Mouse (Mus musculus) hindbrain, embryonic 15.5 days (tissue): ENCODE results near the gene Capza2. TPM values are rescaled to one million over a fixed set of nuclear protein-coding genes. Genes with fewer than 3 reads are reported as not detected.

Source experiments
- ATAC-seq: fragments of 200-750 bp; cut with Nextera tagmentation; 2 replicates; pipeline ENCODE4 v1.8.0; 2017; ENCODE audit warnings: low read depth, moderate number of reproducible peaks, moderate TSS enrichment; ENCODE audit not compliant: low FRiP score
- H3K27ac ChIP-seq: fragments of 300-500 bp; sonication (generic); replicated peaks from 2 replicates; pipeline ENCODE4 v1.5.1; 2015; ENCODE audit warnings: mild to moderate bottlenecking, inconsistent platforms
- H3K27me3 ChIP-seq: fragments of 300-500 bp; sonication (generic); 2 replicates; pipeline ENCODE4 v1.6.1; 2015; ENCODE audit warnings: control low read depth, inconsistent platforms
- H3K36me3 ChIP-seq: fragments of 300-500 bp; sonication (generic); 2 replicates; pipeline ENCODE4 v1.6.1; 2015; ENCODE audit warnings: control low read depth, inconsistent platforms
- H3K4me1 ChIP-seq: fragments of 300-500 bp; sonication (generic); replicated peaks from 2 replicates; pipeline ENCODE4 v1.6.1; 2015; ENCODE audit warnings: control low read depth, inconsistent platforms
- H3K4me2 ChIP-seq: fragments of 300-500 bp; sonication (generic); 2 replicates; pipeline ENCODE4 v1.6.1; 2015; ENCODE audit warnings: moderate library complexity, mild to moderate bottlenecking, inconsistent platforms
- H3K4me3 ChIP-seq: fragments of 300-500 bp; sonication (generic); 2 replicates; pipeline ENCODE4 v1.5.1; 2015; ENCODE audit warnings: mild to moderate bottlenecking, inconsistent platforms
- H3K9ac ChIP-seq: fragments of 300-500 bp; sonication (generic); 2 replicates; pipeline ENCODE4 v1.6.1; 2015; ENCODE audit warnings: inconsistent platforms
- H3K9me3 ChIP-seq: fragments of 300-500 bp; sonication (generic); 2 replicates; pipeline ENCODE4 v1.6.1; 2016; ENCODE audit warnings: control low read depth, inconsistent platforms
- WGBS: fragments of 180-500 bp; shearing (Covaris S2); methylation state at CpG from one replicate; pipeline ENCODE4 v1.1.7; 2015; 5-methylcytosine and 5-hydroxymethylcytosine counted together
- polyA plus RNA-seq: library from polyadenylated mRNA; unstranded; fragments of >200 nt; fragmentation: Nextera tagmentation; extraction: Ambion mirVana; gene quantifications from 2 replicates; pipeline ENCODE4 v1.2.1, GENCODE M21; 2015

The Capza2 gene
- polyA plus RNA-seq, 1 experiment from 2014 or later, result 236 TPM

DNA sequence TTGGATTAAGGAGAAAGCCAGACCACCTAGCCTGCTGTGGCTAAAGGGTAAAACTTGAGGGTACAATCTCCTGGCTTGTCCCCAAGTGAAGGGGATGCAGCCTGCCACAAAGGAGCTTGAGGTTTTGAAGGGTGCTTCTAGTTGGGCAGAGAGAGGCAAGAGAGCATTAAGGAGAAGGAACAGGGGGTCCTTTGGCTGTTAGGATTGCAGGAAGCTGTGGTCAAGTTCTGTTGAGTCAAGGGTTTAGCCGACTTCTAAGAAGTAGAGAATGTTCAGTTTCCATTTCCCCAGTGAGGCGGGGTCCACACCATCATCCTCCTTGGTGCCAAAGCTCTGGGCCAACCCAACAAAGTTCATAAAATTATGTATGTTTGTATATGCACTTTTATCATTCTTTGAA lies 19.0 kb downstream of the Capza2 start:
- Histone ChIP-seq H3K4me1 (no peaks in the 10 kb centered on the region), H3K9ac (no peak overlapping the region), H3K4me2 (no peak overlapping the region), H3K4me3 (no peak overlapping the region), H3K9me3 (no peaks in the 10 kb centered on the region), H3K27me3 (no peaks in the 10 kb centered on the region), H3K27ac (no peak overlapping the region), H3K36me3 (peaks cover 18% of the 10 kb centered on the region)
- ATAC-seq, result no peak
- WGBS, result 89% methylated on average over 2 of the region's 2 CpGs

DNA sequence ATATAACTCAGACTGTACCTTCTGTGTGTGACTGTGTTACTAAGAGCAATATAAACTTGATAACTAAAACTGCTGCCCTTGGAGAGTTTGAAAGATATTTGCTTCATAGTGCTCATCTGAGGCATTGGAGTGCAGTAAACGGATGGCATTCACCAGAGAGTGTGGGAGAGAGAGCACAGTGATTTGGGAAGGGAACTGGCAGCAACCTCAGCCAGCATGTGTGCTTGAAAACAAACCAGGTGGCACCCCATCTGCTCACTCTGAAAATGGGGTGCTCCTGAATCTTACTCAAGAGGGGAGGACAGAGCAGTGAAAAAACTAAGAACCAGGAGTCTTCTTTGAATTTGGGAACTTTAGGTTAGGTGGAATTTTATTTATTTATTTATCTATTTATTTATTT lies 21.3 kb downstream of the Capza2 start:
- 80% methylated on average over 1 of the region's 1 CpGs for WGBS
- no peak overlapping the region for H3K27ac ChIP-seq
- no peaks in the 10 kb centered on the region for H3K9me3 ChIP-seq
- H3K27me3 ChIP-seq, result no peaks in the 10 kb centered on the region
- H3K36me3 ChIP-seq, result peaks cover 25% of the 10 kb centered on the region
- no peaks in the 10 kb centered on the region for H3K4me1 ChIP-seq
- no peak for ATAC-seq
- no peak overlapping the region for H3K9ac ChIP-seq
- no peak overlapping the region for H3K4me3 ChIP-seq
- H3K4me2 ChIP-seq, result no peak overlapping the region

DNA sequence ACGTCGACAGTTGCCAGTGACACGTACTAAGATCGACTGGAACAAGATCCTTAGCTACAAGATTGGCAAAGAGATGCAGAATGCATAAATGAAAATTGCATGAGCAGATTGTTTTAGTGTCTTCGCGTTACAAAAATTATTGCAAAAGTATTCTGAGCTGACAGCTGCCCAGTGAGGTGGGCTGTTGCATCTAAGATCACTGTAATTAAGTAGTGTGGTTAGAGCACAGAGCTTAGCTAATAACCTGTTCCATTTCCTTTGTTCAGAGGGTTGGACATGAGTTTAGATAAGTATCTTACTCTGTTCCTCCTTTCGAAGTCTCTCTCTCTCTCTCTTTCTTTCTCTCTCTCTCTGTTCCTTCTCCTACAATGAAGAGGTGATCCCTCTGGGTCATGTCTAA lies 29.3 kb downstream of the Capza2 start:
- Histone ChIP-seq H3K27ac (no peak overlapping the region), H3K27me3 (no peaks in the 10 kb centered on the region), H3K4me1 (no peaks in the 10 kb centered on the region), H3K36me3 (peaks cover 58% of the 10 kb centered on the region), H3K4me3 (no peak overlapping the region), H3K9me3 (no peaks in the 10 kb centered on the region), H3K4me2 (no peak overlapping the region), H3K9ac (no peak overlapping the region)
- no peak for ATAC-seq
- WGBS, result 96% methylated on average over 7 of the region's 7 CpGs

DNA sequence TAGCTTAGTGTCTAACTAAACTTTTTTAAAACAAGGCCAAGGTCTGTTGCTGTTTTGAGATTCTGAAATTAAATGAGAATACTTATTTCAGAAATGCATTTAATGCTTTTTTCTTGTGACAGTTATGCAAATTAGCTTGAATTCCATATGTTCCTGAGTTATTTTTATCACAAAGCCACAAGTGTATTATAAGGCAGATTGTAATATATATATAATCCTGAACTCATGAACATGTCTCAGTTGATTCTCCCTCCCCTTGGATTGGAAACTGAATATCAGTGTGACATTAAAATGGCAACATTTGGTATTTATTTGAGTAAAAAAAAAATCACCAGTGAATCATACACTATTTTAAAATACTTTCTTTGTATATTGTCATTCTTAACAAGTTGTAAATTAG lies 30.0 kb downstream of the Capza2 start:
- no peaks in the 10 kb centered on the region for H3K9me3 ChIP-seq
- H3K4me2 ChIP-seq, result no peak overlapping the region
- no peaks in the 10 kb centered on the region for H3K4me1 ChIP-seq
- no peak overlapping the region for H3K4me3 ChIP-seq
- no peaks in the 10 kb centered on the region for H3K27me3 ChIP-seq
- H3K36me3 ChIP-seq, result peaks cover 53% of the 10 kb centered on the region
- H3K27ac ChIP-seq, result no peak overlapping the region
- H3K9ac ChIP-seq, result no peak overlapping the region
- no peak for ATAC-seq

DNA sequence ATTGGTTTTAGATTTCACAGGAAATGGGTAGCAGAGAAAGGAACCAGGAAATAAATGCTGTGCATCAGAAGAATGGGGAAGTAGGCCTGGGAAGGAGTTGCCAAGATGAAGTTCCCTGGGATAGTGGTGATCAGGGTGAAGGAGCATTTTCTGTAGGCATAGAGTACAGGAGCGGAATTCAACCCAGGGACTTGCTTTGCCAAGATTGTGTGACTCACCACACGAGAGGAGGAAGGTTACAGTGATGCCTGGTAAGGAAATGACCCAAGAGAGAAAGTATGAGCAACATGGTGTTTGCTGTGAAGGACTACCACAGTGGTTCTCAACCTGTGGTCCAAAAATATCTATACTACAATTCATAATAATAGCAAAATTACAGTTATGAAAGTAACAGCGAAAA lies 31.8 kb downstream of the Capza2 start:
- Histone ChIP-seq H3K9ac (no peak overlapping the region), H3K4me3 (no peak overlapping the region), H3K36me3 (peaks cover 38% of the 10 kb centered on the region), H3K9me3 (no peaks in the 10 kb centered on the region), H3K4me1 (no peaks in the 10 kb centered on the region), H3K27ac (no peak overlapping the region), H3K27me3 (no peaks in the 10 kb centered on the region), H3K4me2 (no peak overlapping the region)
- ATAC-seq, result no peak
- 91% methylated on average over 3 of the region's 3 CpGs for WGBS

DNA sequence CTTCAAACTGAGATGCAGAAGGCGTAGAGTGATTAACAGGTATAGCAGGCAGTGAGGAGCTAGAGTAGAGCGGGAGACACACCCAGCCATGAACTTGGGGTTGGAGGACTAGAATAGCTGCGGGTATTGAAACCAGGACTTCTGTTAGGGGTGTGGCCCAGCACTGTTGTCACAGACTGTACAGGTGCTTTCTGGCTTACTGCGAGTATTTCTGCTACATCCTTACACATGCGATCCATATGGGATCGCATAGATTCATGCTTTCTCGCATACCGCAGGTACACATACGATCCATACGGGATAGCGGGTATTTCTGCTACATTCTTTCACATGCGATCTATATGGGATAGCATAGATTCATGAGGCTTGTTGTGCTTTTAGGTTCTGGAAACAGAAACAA lies 32.3 kb downstream of the Capza2 start:
- Histone ChIP-seq H3K9me3 (no peaks in the 10 kb centered on the region), H3K4me1 (no peaks in the 10 kb centered on the region), H3K27ac (no peak overlapping the region), H3K9ac (no peak overlapping the region), H3K27me3 (no peaks in the 10 kb centered on the region), H3K4me2 (no peak overlapping the region), H3K4me3 (no peak overlapping the region), H3K36me3 (peaks cover 32% of the 10 kb centered on the region)
- ATAC-seq, result no peak
- WGBS, result 96% methylated on average over 12 of the region's 12 CpGs

DNA sequence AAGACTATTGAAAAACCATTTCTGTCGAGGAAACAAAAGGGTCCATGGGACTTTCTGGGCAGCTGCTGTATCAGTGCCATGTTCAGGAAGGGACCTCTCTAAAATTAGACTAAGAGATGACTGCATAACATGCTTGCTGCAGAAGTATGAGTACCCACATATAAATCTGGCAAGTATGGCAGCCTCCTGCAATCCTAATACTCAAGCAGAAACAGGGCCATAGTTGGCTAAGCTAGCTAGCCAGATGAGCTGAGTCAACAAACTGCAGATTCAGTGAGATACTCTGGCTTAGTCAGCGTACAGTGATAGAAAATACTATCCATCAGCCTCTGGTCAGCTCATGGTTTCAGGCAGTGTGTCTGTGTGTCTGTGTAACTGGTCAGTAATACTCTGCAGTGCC lies 33.8 kb downstream of the Capza2 start:
- ATAC-seq, result peak; percentile 27; the same call in 1 of the 2 replicates
- Histone ChIP-seq H3K4me1 (no peaks in the 10 kb centered on the region), H3K27me3 (no peaks in the 10 kb centered on the region), H3K9ac (no peak overlapping the region), H3K4me2 (no peak overlapping the region), H3K36me3 (peaks cover 20% of the 10 kb centered on the region), H3K27ac (no peak overlapping the region), H3K4me3 (no peak overlapping the region), H3K9me3 (no peaks in the 10 kb centered on the region)
- 83% methylated on average over 2 of the region's 2 CpGs for WGBS

DNA sequence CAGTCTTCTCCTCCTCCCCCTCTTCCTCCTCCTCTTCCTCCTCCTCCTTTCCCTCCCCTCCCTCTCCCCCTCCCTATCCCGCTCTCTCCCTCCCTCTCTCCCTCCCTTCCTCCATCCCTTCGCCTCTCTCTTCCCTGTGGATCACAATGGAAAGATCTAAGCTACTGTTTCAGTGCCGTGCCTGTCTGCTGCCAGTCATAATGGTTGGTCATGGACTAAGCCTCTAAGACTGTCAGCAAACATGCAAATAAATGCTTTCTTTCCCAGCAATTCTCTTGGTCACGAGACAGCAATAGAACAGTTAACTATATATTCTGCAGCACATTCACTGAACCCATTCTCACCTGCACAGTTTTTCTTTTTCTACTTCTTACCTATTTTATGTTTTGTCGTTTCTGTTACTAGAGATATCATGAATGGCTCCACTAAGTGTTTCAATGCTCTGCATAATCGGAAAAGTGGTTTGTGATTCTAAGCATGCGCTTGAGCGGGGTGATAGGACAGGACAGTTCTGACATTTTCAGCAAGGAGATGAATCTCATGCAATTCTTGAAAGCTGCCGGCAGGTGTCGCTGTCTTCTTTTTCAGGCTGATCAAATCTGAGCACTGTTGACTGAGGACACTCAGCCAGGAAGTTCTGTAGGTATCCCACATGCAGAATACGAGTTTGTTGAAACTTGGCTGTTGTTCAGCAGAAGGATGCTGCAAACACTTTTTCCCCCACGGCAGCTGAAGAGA lies 39.2 kb downstream of the Capza2 start:
- no peak overlapping the region for H3K4me2 ChIP-seq
- no peak overlapping the region for H3K27ac ChIP-seq
- H3K4me1 ChIP-seq, result no peaks in the 10 kb centered on the region
- no peak overlapping the region for H3K9ac ChIP-seq
- no peaks in the 10 kb centered on the region for H3K9me3 ChIP-seq
- no peaks in the 10 kb centered on the region for H3K27me3 ChIP-seq
- no peaks in the 10 kb centered on the region for H3K36me3 ChIP-seq
- WGBS, result 26% methylated on average over 12 of the region's 12 CpGs
- ATAC-seq, result peak; percentile 42; the same call in 1 of the 2 replicates
- no peak overlapping the region for H3K4me3 ChIP-seq

DNA sequence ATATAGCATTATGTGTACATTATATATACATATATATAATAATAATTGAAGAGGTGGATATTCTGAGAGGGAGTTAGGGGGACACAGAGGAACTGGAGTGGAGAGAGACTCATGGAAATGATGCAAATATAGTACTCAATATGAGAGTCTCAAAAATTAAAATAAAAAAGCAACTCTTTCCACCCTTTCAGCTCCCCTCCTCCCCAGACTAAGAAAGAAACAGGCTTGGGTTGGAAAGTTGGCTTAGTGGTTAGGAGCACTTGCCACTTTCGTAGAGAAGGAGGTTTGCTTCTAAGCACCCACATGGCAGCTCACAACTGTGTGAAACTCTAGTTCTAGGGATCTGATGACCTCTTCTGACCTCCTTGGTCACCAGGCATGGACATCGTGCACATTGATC lies 41.0 kb downstream of the Capza2 start:
- H3K4me1 ChIP-seq, result no peaks in the 10 kb centered on the region
- H3K9ac ChIP-seq, result no peak overlapping the region
- ATAC-seq, result no peak
- H3K4me2 ChIP-seq, result no peak overlapping the region
- H3K27ac ChIP-seq, result no peak overlapping the region
- no peaks in the 10 kb centered on the region for H3K27me3 ChIP-seq
- H3K36me3 ChIP-seq, result no peaks in the 10 kb centered on the region
- H3K9me3 ChIP-seq, result no peaks in the 10 kb centered on the region
- WGBS, result 88% methylated on average over 2 of the region's 2 CpGs
- no peak overlapping the region for H3K4me3 ChIP-seq

DNA sequence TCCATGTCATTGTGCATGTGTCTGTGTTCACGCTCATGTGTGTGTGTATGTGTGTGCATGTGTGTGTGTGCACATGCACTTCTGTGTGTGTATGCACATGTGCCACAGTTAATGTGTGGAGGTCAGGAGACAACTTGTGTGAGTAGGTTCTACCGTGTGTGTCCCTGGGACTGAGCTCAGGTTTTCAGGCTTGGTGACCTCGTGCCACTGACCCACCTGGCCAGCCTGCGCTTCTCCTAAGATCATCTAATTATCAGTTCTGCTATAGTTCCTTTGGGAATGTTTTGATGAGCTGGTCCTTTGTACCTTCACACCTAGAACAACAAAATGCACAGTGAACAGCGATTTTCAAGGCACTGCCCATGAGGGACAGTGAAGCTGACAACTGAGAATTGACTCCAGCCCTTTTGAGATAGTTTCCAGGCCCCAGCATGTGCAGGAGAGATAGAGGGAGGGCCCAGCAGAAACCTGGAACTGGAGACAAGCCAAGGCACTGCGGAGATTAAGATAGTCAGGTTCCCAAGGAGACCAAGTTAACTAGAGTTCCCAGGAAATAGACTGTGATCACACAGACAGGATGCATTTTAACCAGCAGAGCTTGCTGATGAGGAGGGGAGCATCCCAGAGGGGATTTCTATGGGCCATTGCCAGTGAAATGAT lies 44.4 kb downstream of the Capza2 start:
- ATAC-seq, result no peak
- WGBS, result 85% methylated on average over 6 of the region's 6 CpGs
- H3K36me3 ChIP-seq, result no peaks in the 10 kb centered on the region
- no peak overlapping the region for H3K4me2 ChIP-seq
- no peak overlapping the region for H3K9ac ChIP-seq
- no peaks in the 10 kb centered on the region for H3K9me3 ChIP-seq
- H3K27me3 ChIP-seq, result no peaks in the 10 kb centered on the region
- no peaks in the 10 kb centered on the region for H3K4me1 ChIP-seq
- H3K4me3 ChIP-seq, result no peak overlapping the region
- H3K27ac ChIP-seq, result no peak overlapping the region

DNA sequence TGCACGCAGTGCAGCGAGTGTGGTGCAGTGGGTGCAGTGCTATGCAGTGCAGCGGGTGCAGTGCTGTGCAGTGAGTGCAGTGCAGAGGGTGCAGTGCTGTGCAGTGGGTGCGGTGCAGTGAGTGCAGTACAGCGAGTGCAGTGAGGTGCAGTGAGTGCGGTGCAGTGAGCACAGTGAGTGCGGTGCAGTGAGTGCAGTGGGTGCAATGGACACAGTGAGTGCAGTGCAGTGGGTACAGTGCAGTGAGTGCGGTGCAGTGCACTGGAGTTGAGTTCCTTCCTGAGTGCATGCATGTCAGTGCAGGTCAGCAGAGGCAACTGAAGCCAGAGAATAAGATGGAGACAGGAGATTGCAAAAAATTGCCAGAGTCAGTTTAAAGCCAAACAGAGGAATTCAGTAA lies 45.8 kb downstream of the Capza2 start:
- ATAC-seq, result no peak
- 96% methylated on average over 8 of the region's 8 CpGs for WGBS
- H3K27me3 ChIP-seq, result no peaks in the 10 kb centered on the region
- no peak overlapping the region for H3K4me2 ChIP-seq
- H3K4me1 ChIP-seq, result no peaks in the 10 kb centered on the region
- no peak overlapping the region for H3K4me3 ChIP-seq
- no peaks in the 10 kb centered on the region for H3K9me3 ChIP-seq
- no peak overlapping the region for H3K27ac ChIP-seq
- no peak overlapping the region for H3K9ac ChIP-seq
- no peaks in the 10 kb centered on the region for H3K36me3 ChIP-seq

DNA sequence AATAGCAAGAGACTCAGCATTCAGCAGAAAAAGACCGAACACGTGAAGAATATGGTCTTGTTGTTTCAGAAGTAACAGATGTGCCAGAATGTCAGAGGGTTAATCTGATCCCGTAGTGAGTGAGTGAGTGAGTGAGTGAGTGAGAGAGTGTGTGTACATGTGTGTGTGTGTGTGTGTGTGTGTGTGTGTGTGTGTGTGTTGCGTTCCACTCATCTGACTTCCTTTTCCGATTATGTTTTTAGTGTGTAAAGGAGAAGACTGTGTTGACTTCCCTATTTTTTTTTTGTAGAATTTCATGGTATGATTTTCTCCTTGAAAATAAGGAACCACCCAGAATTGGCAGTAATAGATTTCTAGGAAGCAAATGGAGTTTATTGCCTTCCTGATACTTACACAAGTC lies 52.6 kb downstream of the Capza2 start:
- Histone ChIP-seq H3K9me3 (no peaks in the 10 kb centered on the region), H3K9ac (no peak overlapping the region), H3K27me3 (no peaks in the 10 kb centered on the region), H3K36me3 (no peaks in the 10 kb centered on the region), H3K4me2 (no peak overlapping the region), H3K4me1 (peaks cover 3% of the 10 kb centered on the region; the same call in 1 of the 2 replicates), H3K27ac (no peak overlapping the region), H3K4me3 (no peak overlapping the region)
- 81% methylated on average over 5 of the region's 5 CpGs for WGBS
- ATAC-seq, result no peak
